Mouse (Mus musculus) embryo, embryonic 11 days (tissue): ENCODE measurements at regions not wholly inside any gene's neighbourhood (a gene's known extent, or its start where the extent isn't known, plus 50 kb on each side); places are given as distances from the start of the nearest gene placed in this dataset.

Experiments used
- DNase-seq: peaks from one replicate; pipeline ENCODE4 v3.0.0-alpha.2; 2015

- DNase-seq = no peak
These were observed 60.4 kb upstream of the Gpr139 start for GRCm38 (mm10) chr7:119244785-119245184.

- no peak for DNase-seq
These were observed 51.9 kb upstream of the Gpr139 start for GRCm38 (mm10) chr7:119236343-119236742.
